Mouse (Mus musculus): ENCODE measurements around the gene Trim38. TPM values are rescaled to one million over a fixed set of nuclear protein-coding genes. Genes with fewer than 3 reads are reported as not detected.

Gene Trim38
- polyA plus RNA-seq, 1 experiment from 2014 or later, result not detected

DNA sequence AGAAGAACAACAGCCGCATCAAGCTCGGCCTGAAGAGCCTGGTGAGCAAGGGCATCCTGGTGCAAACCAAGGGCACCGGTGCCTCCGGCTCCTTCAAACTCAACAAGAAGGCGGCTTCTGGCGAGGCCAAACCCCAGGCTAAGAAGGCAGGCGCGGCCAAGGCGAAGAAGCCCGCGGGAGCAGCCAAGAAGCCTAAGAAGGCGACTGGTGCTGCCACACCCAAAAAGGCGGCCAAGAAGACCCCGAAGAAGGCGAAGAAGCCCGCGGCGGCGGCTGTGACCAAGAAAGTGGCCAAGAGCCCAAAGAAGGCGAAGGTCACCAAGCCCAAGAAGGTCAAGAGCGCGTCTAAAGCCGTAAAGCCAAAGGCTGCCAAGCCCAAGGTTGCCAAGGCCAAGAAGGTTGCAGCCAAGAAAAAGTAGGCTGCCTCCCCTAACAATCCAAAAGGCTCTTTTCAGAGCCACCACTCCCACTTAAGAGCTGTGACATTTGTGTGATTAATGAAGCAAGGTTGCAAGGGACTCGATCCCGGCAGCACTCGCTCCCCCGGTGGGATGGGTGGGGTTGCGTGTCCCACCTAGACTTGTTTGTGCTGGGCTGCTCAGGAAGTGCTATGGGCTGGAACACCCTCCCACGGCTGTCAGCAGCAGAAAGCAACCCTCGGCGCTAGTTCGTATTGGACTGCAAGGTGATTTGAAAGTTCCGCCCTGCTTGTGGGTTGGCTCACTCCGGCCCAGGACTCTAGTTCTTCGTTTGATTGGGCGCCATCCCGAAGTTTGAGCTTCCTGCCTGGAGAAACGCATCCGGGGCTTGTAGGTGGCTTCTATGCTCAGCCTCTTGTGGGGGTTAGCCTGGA, 30.4 kb upstream of the Trim38 start:
- Histone ChIP-seq H3K27me3 (no peaks in the 10 kb centered on the region), H3K27ac (replicated peaks) (peak overlapping the region; percentile 100), H3K9ac (peak overlapping the region; percentile 87), H3K36me3 (replicated peaks) (no peaks in the 10 kb centered on the region), H3K4me3 (replicated peaks) (peak overlapping the region; percentile 60), H3K4me1 (replicated peaks) (peaks cover 35% of the 10 kb centered on the region), H3K4me2 (peak overlapping the region; percentile 81), H3K9me3 (replicated peaks) (no peaks in the 10 kb centered on the region)
- under 1% methylated on average over 39 of the region's 39 CpGs for WGBS (ENCODE audit: insufficient replicate concordance)
- ATAC-seq (ENCODE audit: insufficient read depth), result peak; percentile 81

DNA sequence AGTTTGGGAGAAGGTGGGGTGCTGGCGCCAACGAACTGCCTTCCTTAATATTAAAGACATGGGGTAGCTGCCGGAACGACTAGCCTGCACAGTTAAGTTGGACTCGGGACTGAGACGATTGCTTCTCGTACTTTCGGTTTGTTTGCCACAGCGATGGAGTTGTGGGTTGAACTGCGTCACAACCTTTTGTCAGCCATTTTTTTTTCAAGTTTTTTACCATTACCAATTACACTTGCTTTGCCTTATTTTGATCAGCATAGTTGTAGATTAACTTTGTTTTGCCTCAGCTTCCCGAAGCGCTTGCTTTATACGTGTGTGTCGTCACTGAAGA, 29.8 kb upstream of the Trim38 start:
- under 1% methylated on average over 14 of the region's 14 CpGs for WGBS (ENCODE audit: insufficient replicate concordance)
- ATAC-seq (ENCODE audit: insufficient read depth), result no peak

GRCm38 (mm10) chr13:23740256-23740840, 29.4 kb upstream of the Trim38 start:
- no peaks in the 10 kb centered on the region for H3K36me3 ChIP-seq (replicated peaks)
- peak overlapping the region; percentile 87 for H3K9ac ChIP-seq
- H3K27me3 ChIP-seq, result no peaks in the 10 kb centered on the region
- peak overlapping the region; percentile 60 for H3K4me3 ChIP-seq (replicated peaks)
- 16% methylated on average over 13 of the region's 13 CpGs for WGBS (ENCODE audit: insufficient replicate concordance)
- peaks cover 39% of the 10 kb centered on the region for H3K4me1 ChIP-seq (replicated peaks)
- H3K4me2 ChIP-seq, result peak overlapping the region; percentile 81
- H3K9me3 ChIP-seq (replicated peaks), result no peaks in the 10 kb centered on the region
- ATAC-seq (ENCODE audit: insufficient read depth), result no peak
- peak overlapping the region; percentile 100 for H3K27ac ChIP-seq (replicated peaks)

More for the DNA sequence above, 29.8 kb upstream of the Trim38 start:
- H3K9ac ChIP-seq, result peak overlapping the region; percentile 87
- peak overlapping the region; percentile 81 for H3K4me2 ChIP-seq
- H3K4me1 ChIP-seq (replicated peaks), result peaks cover 39% of the 10 kb centered on the region
- H3K9me3 ChIP-seq (replicated peaks), result no peaks in the 10 kb centered on the region
- peak overlapping the region; percentile 100 for H3K27ac ChIP-seq (replicated peaks)
- no peaks in the 10 kb centered on the region for H3K27me3 ChIP-seq
- no peaks in the 10 kb centered on the region for H3K36me3 ChIP-seq (replicated peaks)
- H3K4me3 ChIP-seq (replicated peaks), result peak overlapping the region; percentile 60

DNA sequence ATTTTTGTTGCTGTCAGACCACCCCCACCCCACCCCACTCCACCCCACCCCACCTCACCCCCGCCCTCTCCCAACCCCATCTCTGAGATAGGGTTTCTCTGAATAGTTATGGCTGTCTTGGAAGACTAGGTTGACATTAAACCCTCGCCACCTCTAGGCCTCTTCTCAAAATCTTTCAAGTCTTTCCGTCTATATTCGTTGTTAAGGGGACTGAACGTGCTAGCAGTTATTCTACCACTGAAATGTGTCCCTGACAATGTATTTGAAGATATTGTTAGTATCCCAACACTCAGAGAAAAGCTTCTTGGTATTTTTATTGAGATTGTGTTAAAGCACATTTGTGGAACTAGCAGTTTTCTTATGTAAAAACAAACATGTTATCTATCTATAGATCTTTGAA, 28.8 kb upstream of the Trim38 start:
- H3K4me2 ChIP-seq, result peak overlapping the region; percentile 81
- H3K27me3 ChIP-seq, result no peaks in the 10 kb centered on the region
- H3K9ac ChIP-seq, result peak overlapping the region; percentile 87
- no peaks in the 10 kb centered on the region for H3K36me3 ChIP-seq (replicated peaks)
- H3K4me3 ChIP-seq (replicated peaks), result peak overlapping the region; percentile 60
- no peak for ATAC-seq (ENCODE audit: insufficient read depth)
- WGBS (ENCODE audit: insufficient replicate concordance), result 25% methylated on average over 5 of the region's 5 CpGs
- peak overlapping the region; percentile 100 for H3K27ac ChIP-seq (replicated peaks)
- peaks cover 39% of the 10 kb centered on the region for H3K4me1 ChIP-seq (replicated peaks)
- no peaks in the 10 kb centered on the region for H3K9me3 ChIP-seq (replicated peaks)

DNA sequence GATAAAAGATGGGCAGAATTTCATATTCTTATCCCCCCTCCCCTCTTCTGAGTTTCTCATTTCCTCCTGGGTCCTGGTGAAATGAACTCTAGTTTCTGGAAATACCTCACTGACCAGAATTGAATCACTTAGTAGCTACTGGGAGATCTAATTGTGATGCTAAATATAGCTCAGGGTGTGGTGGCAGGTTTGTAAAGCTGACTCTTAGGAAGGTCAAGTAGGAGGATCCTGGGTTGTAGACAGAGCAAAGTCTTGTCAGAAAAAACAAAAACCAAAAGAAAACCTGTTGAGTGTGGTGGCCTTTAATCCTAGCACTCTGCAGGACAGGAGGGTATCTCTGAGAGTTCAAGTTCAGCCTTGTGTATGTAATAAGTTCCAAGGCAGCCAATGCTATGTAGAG, 27.7 kb upstream of the Trim38 start:
- Histone ChIP-seq H3K4me3 (replicated peaks) (peak overlapping the region; percentile 13), H3K9ac (peak overlapping the region; percentile 19), H3K36me3 (replicated peaks) (no peaks in the 10 kb centered on the region), H3K9me3 (replicated peaks) (no peaks in the 10 kb centered on the region), H3K4me1 (replicated peaks) (peaks cover 39% of the 10 kb centered on the region), H3K27me3 (no peaks in the 10 kb centered on the region), H3K27ac (replicated peaks) (peak overlapping the region; percentile 85), H3K4me2 (peak overlapping the region; percentile 52)
- ATAC-seq (ENCODE audit: insufficient read depth), result no peak

DNA sequence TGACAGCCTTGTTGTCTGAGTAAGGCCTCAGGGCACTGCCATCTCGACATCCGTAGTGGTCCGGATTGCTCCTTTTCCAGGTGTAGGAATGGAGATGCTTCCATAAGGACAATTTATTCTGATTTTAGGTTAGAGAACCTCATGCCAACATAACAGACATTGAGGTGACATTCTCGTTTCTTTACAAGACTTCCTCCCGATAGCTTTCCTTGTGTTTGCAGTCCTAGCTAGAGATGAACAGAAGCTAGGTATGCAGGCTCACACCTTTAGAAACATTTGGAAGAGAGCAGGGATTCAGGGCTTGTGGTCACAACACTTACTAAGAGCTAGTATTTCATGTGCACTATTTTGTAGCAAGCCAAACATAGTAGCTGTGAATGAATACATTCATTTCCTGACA, 26.5 kb upstream of the Trim38 start:
- 87% methylated on average over 5 of the region's 5 CpGs for WGBS (ENCODE audit: insufficient replicate concordance)
- ATAC-seq (ENCODE audit: insufficient read depth), result no peak
- no peaks in the 10 kb centered on the region for H3K27me3 ChIP-seq
- H3K4me1 ChIP-seq (replicated peaks), result peaks cover 39% of the 10 kb centered on the region
- no peaks in the 10 kb centered on the region for H3K36me3 ChIP-seq (replicated peaks)
- H3K4me3 ChIP-seq (replicated peaks), result peak overlapping the region; percentile 23
- peak overlapping the region; percentile 38 for H3K9ac ChIP-seq
- peak overlapping the region; percentile 48 for H3K4me2 ChIP-seq
- peak overlapping the region; percentile 83 for H3K27ac ChIP-seq (replicated peaks)
- H3K9me3 ChIP-seq (replicated peaks), result no peaks in the 10 kb centered on the region

DNA sequence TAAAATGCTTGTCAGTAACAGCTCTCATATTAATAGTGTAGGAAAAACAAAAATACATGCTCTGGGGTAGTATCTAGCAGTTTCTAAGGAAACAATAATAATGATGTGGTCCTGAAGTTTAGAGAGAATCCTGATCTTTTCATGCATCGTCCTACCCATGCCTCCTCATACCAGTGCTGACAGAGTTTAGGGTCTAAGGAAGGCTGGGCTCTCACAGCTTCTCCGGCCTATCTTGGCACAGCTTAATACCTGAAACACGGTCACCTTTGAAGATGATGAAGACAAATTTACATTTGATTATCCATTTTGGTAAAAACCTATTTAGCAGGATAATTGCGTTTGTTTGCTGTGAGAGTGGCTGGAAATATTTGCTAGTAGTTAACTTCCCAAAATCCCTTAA, 25.8 kb upstream of the Trim38 start:
- Histone ChIP-seq H3K4me1 (replicated peaks) (peaks cover 44% of the 10 kb centered on the region), H3K4me3 (replicated peaks) (peak overlapping the region; percentile 62), H3K27me3 (no peaks in the 10 kb centered on the region), H3K9me3 (replicated peaks) (no peaks in the 10 kb centered on the region), H3K36me3 (replicated peaks) (no peaks in the 10 kb centered on the region), H3K9ac (peak overlapping the region; percentile 62), H3K4me2 (peak overlapping the region; percentile 66), H3K27ac (replicated peaks) (peak overlapping the region; percentile 99)
- 52% methylated on average over 4 of the region's 4 CpGs for WGBS (ENCODE audit: insufficient replicate concordance)
- no peak for ATAC-seq (ENCODE audit: insufficient read depth)

DNA sequence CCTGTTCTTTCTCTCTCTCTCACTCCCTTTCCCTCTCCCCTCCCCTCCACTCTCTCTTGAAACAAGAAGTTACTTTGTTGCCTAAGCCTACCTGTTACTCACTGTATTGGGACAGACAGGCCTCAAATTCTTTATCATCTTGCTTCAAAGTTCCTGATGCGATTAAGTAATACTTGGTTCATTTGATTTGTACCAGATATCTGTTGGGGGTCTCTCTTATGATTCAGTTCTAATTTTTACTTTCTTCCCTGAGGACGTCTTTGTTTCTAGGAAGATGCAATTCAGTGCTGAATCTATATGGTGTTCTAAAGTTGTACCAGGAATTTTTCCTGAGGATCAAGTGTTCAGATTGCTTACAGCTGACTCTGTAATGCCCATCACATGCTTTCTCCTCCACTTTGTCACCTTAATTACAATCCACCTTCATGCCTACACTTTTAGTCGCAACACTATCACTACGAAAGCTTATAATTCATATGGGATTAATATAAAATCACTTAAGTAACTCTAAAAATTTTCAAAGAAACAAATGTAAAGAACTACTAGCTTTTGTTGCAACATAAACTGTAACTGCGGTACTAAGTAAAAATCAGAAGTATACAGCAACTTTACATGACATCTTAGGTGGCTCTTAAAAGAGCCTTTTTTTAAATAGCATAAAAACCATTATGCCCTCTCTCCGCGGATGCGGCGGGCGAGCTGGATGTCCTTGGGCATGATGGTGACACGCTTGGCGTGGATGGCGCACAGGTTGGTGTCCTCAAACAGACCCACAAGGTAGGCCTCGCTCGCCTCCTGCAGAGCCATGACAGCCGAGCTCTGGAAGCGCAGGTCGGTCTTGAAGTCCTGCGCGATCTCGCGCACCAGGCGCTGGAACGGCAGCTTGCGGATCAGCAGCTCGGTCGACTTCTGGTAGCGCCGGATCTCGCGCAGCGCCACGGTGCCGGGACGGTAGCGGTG, 25.0 kb upstream of the Trim38 start:
- under 1% methylated on average over 19 of the region's 36 CpGs for WGBS (ENCODE audit: insufficient replicate concordance)
- no peaks in the 10 kb centered on the region for H3K36me3 ChIP-seq (replicated peaks)
- peak overlapping the region; percentile 62 for H3K4me3 ChIP-seq (replicated peaks)
- ATAC-seq (ENCODE audit: insufficient read depth), result no peak
- peak overlapping the region; percentile 62 for H3K9ac ChIP-seq
- H3K9me3 ChIP-seq (replicated peaks), result no peaks in the 10 kb centered on the region
- H3K27me3 ChIP-seq, result no peaks in the 10 kb centered on the region
- peak overlapping the region; percentile 99 for H3K27ac ChIP-seq (replicated peaks)
- H3K4me1 ChIP-seq (replicated peaks), result peaks cover 45% of the 10 kb centered on the region
- H3K4me2 ChIP-seq, result peak overlapping the region; percentile 66

- peak within 1 kb of the TSS; percentile 99 for H3K27ac ChIP-seq (replicated peaks)
- peak; percentile 53 for ATAC-seq (ENCODE audit: insufficient read depth)
- WGBS (ENCODE audit: insufficient replicate concordance), result under 1% methylated on average over 28 of the region's 28 CpGs
- no peaks in the 10 kb centered on the region for H3K9me3 ChIP-seq (replicated peaks)
- peaks cover 48% of the 10 kb centered on the region for H3K4me1 ChIP-seq (replicated peaks)
- peak within 1 kb of the TSS; percentile 62 for H3K4me3 ChIP-seq (replicated peaks)
- H3K4me2 ChIP-seq, result peak within 1 kb of the TSS; percentile 66
- peak within 1 kb of the TSS; percentile 81 for H3K9ac ChIP-seq
- H3K27me3 ChIP-seq, result no peaks in the 10 kb centered on the region
- H3K36me3 ChIP-seq (replicated peaks), result no peaks in the 10 kb centered on the region
Observed at GRCm38 (mm10) chr13:23745381-23746161, 24.1 kb upstream of the Trim38 start, which contains the start of gene Hist1h3c. Gene Hist1h3c, minus strand, starts transcription at chr13:23745602.
